Mouse (Mus musculus) limb, embryonic 13.5 days (tissue): ENCODE data around the gene Cdkal1. TPM values are rescaled to one million over a fixed set of nuclear protein-coding genes. Genes with fewer than 3 reads are reported as not detected.

Source experiments
- ATAC-seq: fragments of 200-750 bp; cut with Nextera tagmentation; 2 replicates; pipeline ENCODE4 v1.8.0; 2017; ENCODE audit warnings: low read depth, moderate number of reproducible peaks, moderate TSS enrichment; ENCODE audit not compliant: low FRiP score
- H3K27ac ChIP-seq: fragments of 300-500 bp; sonication (generic); 2 replicates; pipeline ENCODE4 v1.5.1; 2015; ENCODE audit warnings: inconsistent platforms, mild to moderate bottlenecking, moderate library complexity
- H3K27me3 ChIP-seq: fragments of 300-500 bp; sonication (generic); 2 replicates; pipeline ENCODE4 v1.6.1; 2015; ENCODE audit warnings: mild to moderate bottlenecking, inconsistent platforms
- H3K36me3 ChIP-seq: fragments of 300-500 bp; sonication (generic); 2 replicates; pipeline ENCODE4 v1.6.1; 2015; ENCODE audit warnings: inconsistent platforms, mild to moderate bottlenecking, moderate library complexity
- H3K4me1 ChIP-seq: fragments of 300-500 bp; sonication (generic); 2 replicates; pipeline ENCODE4 v1.6.1; 2015; ENCODE audit warnings: inconsistent platforms
- H3K4me2 ChIP-seq: fragments of 300-500 bp; sonication (generic); replicated peaks from 2 replicates; pipeline ENCODE4 v1.6.1; 2015; ENCODE audit warnings: inconsistent platforms, mild to moderate bottlenecking, moderate library complexity
- H3K4me3 ChIP-seq: fragments of 300-500 bp; sonication (generic); 2 replicates; pipeline ENCODE4 v1.5.1; 2015; ENCODE audit warnings: moderate library complexity, mild to moderate bottlenecking, inconsistent platforms
- H3K9ac ChIP-seq: fragments of 300-500 bp; sonication (generic); 2 replicates; pipeline ENCODE4 v1.6.1; 2015; ENCODE audit warnings: mild to moderate bottlenecking, inconsistent platforms
- H3K9me3 ChIP-seq: fragments of 300-500 bp; sonication (generic); 2 replicates; pipeline ENCODE4 v1.6.1; 2016; ENCODE audit warnings: inconsistent platforms
- WGBS: fragments of 180-500 bp; shearing (Covaris S2); methylation state at CpG from one replicate; pipeline ENCODE4 v1.1.7; 2015; 5-methylcytosine and 5-hydroxymethylcytosine counted together
- polyA plus RNA-seq: library from polyadenylated mRNA; unstranded; fragments of >200 nt; fragmentation: Nextera tagmentation; extraction: Ambion mirVana; gene quantifications from 2 replicates; pipeline ENCODE4 v1.2.1, GENCODE M21; 2015

Gene Cdkal1
- polyA plus RNA-seq, 1 experiment from 2014 or later: 37.9 TPM

GRCm38 (mm10) chr13:29460741-29461140 lies 394.7 kb downstream of the Cdkal1 start:
- Histone ChIP-seq H3K4me1 (peaks cover 14% of the 10 kb centered on the region), H3K36me3 (no peaks in the 10 kb centered on the region), H3K9me3 (no peaks in the 10 kb centered on the region), H3K4me3 (no peak overlapping the region), H3K27ac (no peak overlapping the region), H3K4me2 (no peak overlapping the region), H3K27me3 (no peaks in the 10 kb centered on the region), H3K9ac (no peak overlapping the region)
- 33% methylated on average over 5 of the region's 5 CpGs for WGBS
- no peak for ATAC-seq

- Histone ChIP-seq H3K9me3 (no peaks in the 10 kb centered on the region), H3K9ac (no peak overlapping the region), H3K36me3 (no peaks in the 10 kb centered on the region), H3K4me3 (no peak overlapping the region), H3K27ac (no peak overlapping the region), H3K27me3 (no peaks in the 10 kb centered on the region), H3K4me1 (peaks cover 14% of the 10 kb centered on the region), H3K4me2 (no peak overlapping the region)
- no peak for ATAC-seq
- WGBS: 11% methylated on average over 1 of the region's 1 CpGs
These were observed 397.1 kb downstream of the Cdkal1 start for GRCm38 (mm10) chr13:29458385-29458784.

DNA sequence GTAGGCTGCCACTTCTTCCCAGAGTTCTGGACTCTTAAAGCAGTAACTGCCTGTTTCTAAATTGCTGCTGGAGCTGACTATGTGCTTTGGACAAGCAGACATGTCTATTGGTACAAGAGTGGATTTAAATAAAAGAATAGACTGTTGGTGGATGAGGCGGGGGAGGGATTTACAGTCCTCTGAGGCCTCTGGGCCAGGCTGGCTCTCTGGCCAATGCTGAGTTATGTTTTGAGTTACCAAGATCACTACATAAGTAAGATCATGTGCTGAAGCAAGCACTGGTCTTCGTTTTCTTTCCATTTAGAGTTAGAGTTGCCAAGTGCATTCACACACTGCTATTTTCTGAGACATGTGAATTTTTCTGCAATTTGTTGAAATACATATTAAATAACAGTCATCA lies 418.4 kb downstream of the Cdkal1 start:
- no peak overlapping the region for H3K4me2 ChIP-seq
- peaks cover 17% of the 10 kb centered on the region for H3K4me1 ChIP-seq
- no peak overlapping the region for H3K9ac ChIP-seq
- peak overlapping the region; percentile 52; the same call in 1 of the 2 replicates for H3K27ac ChIP-seq
- no peaks in the 10 kb centered on the region for H3K36me3 ChIP-seq
- peak; percentile 57; the same call in 1 of the 2 replicates for ATAC-seq
- H3K4me3 ChIP-seq: no peak overlapping the region
- WGBS: 37% methylated on average over 2 of the region's 2 CpGs
- H3K9me3 ChIP-seq: no peaks in the 10 kb centered on the region
- H3K27me3 ChIP-seq: no peaks in the 10 kb centered on the region

DNA sequence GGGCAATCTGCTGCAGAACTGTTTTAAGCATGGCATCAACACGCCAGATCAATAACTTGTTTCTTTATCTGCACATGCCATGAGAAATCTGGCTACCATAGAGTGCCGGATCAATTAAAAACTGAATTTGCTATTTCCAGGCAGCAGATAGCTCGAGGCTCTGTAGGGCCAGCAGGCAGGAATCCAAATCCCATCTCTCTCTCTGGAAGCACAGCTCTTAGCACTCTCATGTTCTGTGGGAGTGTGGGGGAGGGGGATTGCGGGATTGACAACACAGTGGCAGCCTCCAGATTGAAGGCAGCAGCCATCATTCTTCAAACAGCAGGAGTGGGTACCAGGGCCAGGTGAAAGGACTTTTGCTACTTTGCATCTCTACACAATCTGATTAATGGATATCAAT lies 420.7 kb downstream of the Cdkal1 start:
- no peaks in the 10 kb centered on the region for H3K9me3 ChIP-seq
- no peak overlapping the region for H3K4me3 ChIP-seq
- H3K27ac ChIP-seq: no peak overlapping the region
- no peaks in the 10 kb centered on the region for H3K27me3 ChIP-seq
- no peak for ATAC-seq
- no peak overlapping the region for H3K4me2 ChIP-seq
- H3K36me3 ChIP-seq: no peaks in the 10 kb centered on the region
- peaks cover 27% of the 10 kb centered on the region for H3K4me1 ChIP-seq
- H3K9ac ChIP-seq: no peak overlapping the region
- 70% methylated on average over 4 of the region's 4 CpGs for WGBS

- Histone ChIP-seq H3K36me3 (no peaks in the 10 kb centered on the region), H3K9ac (no peak overlapping the region), H3K4me3 (no peak overlapping the region), H3K4me2 (no peak overlapping the region), H3K27me3 (no peaks in the 10 kb centered on the region), H3K27ac (no peak overlapping the region), H3K4me1 (peaks cover 16% of the 10 kb centered on the region), H3K9me3 (no peaks in the 10 kb centered on the region)
- 22% methylated on average over 4 of the region's 4 CpGs for WGBS
- ATAC-seq: no peak
These were observed 424.6 kb downstream of the Cdkal1 start for GRCm38 (mm10) chr13:29430919-29431318.

DNA sequence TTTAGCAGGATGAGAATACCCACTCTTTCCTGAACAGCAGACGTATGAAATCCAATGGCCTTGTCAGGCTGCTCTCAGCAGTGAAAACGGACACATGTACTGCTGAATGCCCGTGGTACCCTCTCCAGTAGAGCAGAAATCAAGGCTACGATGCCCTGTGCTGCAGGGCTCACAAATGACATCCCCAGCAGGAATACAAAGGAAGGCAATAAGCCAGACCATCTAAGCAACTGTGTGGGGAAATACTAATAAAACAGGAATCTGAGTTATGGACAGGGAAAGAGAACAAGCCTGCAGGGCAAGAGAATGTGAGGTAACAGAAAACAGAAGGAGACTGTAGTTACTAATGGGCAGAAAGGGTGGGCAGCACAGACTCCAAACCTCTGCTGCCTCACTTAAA lies 425.6 kb downstream of the Cdkal1 start:
- Histone ChIP-seq H3K4me1 (peaks cover 16% of the 10 kb centered on the region), H3K4me3 (no peak overlapping the region), H3K9ac (no peak overlapping the region), H3K27ac (peak overlapping the region; percentile 58; the same call in 1 of the 2 replicates), H3K4me2 (no peak overlapping the region), H3K36me3 (no peaks in the 10 kb centered on the region; the same call in 1 of the 2 replicates), H3K27me3 (no peaks in the 10 kb centered on the region), H3K9me3 (no peaks in the 10 kb centered on the region)
- WGBS: 19% methylated on average over 4 of the region's 4 CpGs
- ATAC-seq: no peak

GRCm38 (mm10) chr13:29429196-29429595 lies 426.3 kb downstream of the Cdkal1 start:
- Histone ChIP-seq H3K4me2 (no peak overlapping the region), H3K27ac (no peak overlapping the region), H3K4me1 (peaks cover 16% of the 10 kb centered on the region), H3K9me3 (no peaks in the 10 kb centered on the region), H3K9ac (no peak overlapping the region), H3K4me3 (no peak overlapping the region), H3K36me3 (no peaks in the 10 kb centered on the region; the same call in 1 of the 2 replicates), H3K27me3 (no peaks in the 10 kb centered on the region)
- ATAC-seq: no peak
- 80% methylated on average over 6 of the region's 6 CpGs for WGBS

GRCm38 (mm10) chr13:29416450-29417136 lies 438.9 kb downstream of the Cdkal1 start:
- 11% methylated on average over 8 of the region's 8 CpGs for WGBS
- H3K9me3 ChIP-seq: no peaks in the 10 kb centered on the region
- peak overlapping the region; percentile 35 for H3K4me2 ChIP-seq
- no peak overlapping the region for H3K4me3 ChIP-seq
- H3K27me3 ChIP-seq: no peaks in the 10 kb centered on the region
- no peak overlapping the region for H3K9ac ChIP-seq
- H3K36me3 ChIP-seq: no peaks in the 10 kb centered on the region
- peak overlapping the region; percentile 81 for H3K27ac ChIP-seq
- ATAC-seq: peak; percentile 69
- peaks cover 38% of the 10 kb centered on the region for H3K4me1 ChIP-seq

- Histone ChIP-seq H3K4me3 (no peak overlapping the region), H3K4me1 (peaks cover 38% of the 10 kb centered on the region), H3K27ac (peak overlapping the region; percentile 61; the same call in 1 of the 2 replicates), H3K9ac (no peak overlapping the region), H3K36me3 (no peaks in the 10 kb centered on the region), H3K4me2 (0 out of 2 replicates have a peak overlapping the region, but pooled peaks have one; percentile 35), H3K9me3 (no peaks in the 10 kb centered on the region), H3K27me3 (no peaks in the 10 kb centered on the region)
- no peak for ATAC-seq
- WGBS: 33% methylated on average over 2 of the region's 2 CpGs
These were observed 439.5 kb downstream of the Cdkal1 start for GRCm38 (mm10) chr13:29415967-29416366.

DNA sequence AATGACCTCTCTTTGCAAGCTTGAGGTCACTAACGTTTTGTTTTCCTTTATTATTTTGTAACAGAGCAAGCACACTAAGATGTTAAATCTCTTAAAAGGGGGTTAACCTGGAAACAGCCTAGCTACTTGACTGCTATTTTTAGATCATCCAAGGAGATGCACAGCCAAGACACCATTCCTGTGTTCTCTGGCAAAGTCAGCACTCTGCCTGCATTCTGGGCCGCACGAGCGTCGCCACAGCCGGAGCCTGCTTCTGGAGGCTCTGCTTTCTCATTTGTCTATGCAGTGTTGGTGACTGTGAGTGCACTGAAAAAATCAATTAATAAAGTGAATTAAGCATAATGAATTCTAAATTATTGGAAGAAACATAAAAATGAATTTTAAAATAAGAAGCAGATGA lies 440.6 kb downstream of the Cdkal1 start:
- 54% methylated on average over 6 of the region's 6 CpGs for WGBS
- H3K27ac ChIP-seq: 0 out of 2 replicates have a peak overlapping the region, but pooled peaks have one; percentile 10
- no peak overlapping the region for H3K4me3 ChIP-seq
- H3K36me3 ChIP-seq: no peaks in the 10 kb centered on the region
- H3K9ac ChIP-seq: no peak overlapping the region
- no peak overlapping the region for H3K4me2 ChIP-seq
- H3K27me3 ChIP-seq: no peaks in the 10 kb centered on the region
- no peaks in the 10 kb centered on the region for H3K9me3 ChIP-seq
- peaks cover 38% of the 10 kb centered on the region for H3K4me1 ChIP-seq
- no peak for ATAC-seq

- WGBS: 23% methylated on average over 3 of the region's 3 CpGs
- Histone ChIP-seq H3K4me1 (peaks cover 38% of the 10 kb centered on the region), H3K9ac (no peak overlapping the region), H3K9me3 (no peaks in the 10 kb centered on the region), H3K4me3 (no peak overlapping the region), H3K27ac (peak overlapping the region; percentile 34; the same call in 1 of the 2 replicates), H3K27me3 (no peaks in the 10 kb centered on the region), H3K36me3 (no peaks in the 10 kb centered on the region), H3K4me2 (no peak overlapping the region)
- ATAC-seq: 0 out of 2 replicates have a peak, but pooled peaks have one; percentile 57
These were observed 441.0 kb downstream of the Cdkal1 start for GRCm38 (mm10) chr13:29414470-29414869.

DNA sequence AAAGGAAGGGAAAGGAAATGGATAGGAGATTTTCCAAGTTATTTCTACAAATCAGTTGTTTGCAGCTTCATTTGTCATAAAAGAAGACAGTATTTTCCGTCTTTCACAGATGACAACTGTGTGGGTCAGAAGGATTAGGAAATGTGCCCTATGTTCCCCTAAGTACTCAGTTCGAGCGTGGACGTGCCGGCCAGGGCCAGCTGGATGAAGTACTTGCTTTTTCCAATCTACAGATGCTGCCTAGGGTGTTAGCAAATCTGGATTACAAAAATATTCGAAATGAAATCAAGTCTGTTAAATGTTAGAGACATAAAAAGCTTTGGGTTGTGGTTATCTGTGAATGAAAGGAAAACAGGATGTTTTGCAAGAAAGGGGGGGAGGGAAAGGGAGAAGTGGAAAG lies 444.3 kb downstream of the Cdkal1 start:
- Histone ChIP-seq H3K27ac (no peak overlapping the region), H3K4me2 (no peak overlapping the region), H3K4me3 (no peak overlapping the region), H3K4me1 (peaks cover 44% of the 10 kb centered on the region), H3K36me3 (no peaks in the 10 kb centered on the region), H3K9me3 (no peaks in the 10 kb centered on the region), H3K9ac (no peak overlapping the region), H3K27me3 (no peaks in the 10 kb centered on the region)
- WGBS: 86% methylated on average over 6 of the region's 6 CpGs
- ATAC-seq: no peak

DNA sequence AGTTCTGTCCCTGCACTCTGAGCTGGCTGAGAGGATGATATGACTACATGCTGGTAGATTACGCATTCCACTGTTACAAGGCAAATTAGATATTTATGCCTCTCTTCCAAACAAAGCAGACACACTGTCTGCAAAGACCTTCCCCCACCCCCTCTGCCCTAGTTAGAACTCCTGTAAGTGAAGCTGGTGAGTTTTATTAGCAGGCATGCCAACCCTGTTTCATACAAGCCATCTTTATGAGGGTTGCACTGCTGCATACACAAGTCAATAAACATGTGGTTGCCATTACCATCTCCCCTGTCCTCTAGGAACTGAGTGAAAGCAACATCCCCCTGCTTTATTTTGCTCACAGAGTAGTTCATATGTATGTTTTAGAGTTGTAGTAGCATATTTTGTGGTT lies 447.9 kb downstream of the Cdkal1 start:
- Histone ChIP-seq H3K9me3 (no peaks in the 10 kb centered on the region), H3K4me3 (no peak overlapping the region), H3K9ac (no peak overlapping the region), H3K27ac (peak overlapping the region; percentile 73; the same call in 1 of the 2 replicates), H3K27me3 (no peaks in the 10 kb centered on the region), H3K36me3 (no peaks in the 10 kb centered on the region), H3K4me1 (peaks cover 34% of the 10 kb centered on the region), H3K4me2 (no peak overlapping the region)
- WGBS: 39% methylated on average over 1 of the region's 1 CpGs
- ATAC-seq: peak; percentile 61
